Mouse (Mus musculus): ENCODE results near the gene Vmn2r78. TPM values are rescaled to one million over a fixed set of nuclear protein-coding genes. Genes with fewer than 3 reads are reported as not detected.

Gene Vmn2r78
- polyA plus RNA-seq (2014; fragmentation: Illumina TruSeq; extraction: RNeasy Lipid Tissue Mini Kit (QIAGEN cat#74804); ENCODE audit: low read depth, low replicate concordance): not detected

GRCm38 (mm10) chr7:86914794-86915193 lies at the start of gene Vmn2r78:
TSS of gene Vmn2r78 (plus strand) at chr7:86915094.

GRCm38 (mm10) chr7:86995815-86996214 lies 80.9 kb downstream of the Vmn2r78 start, which contains the start of gene Vmn2r79:
TSS of gene Vmn2r79 (plus strand) at chr7:86996115.

Other genes with a start within 250 kb of the Vmn2r78 start
- not detected for gene Olfr292, start 226.8 kb upstream of the Vmn2r78 start, polyA plus RNA-seq (2014; fragmentation: Illumina TruSeq; extraction: RNeasy Lipid Tissue Mini Kit (QIAGEN cat#74804); ENCODE audit: low read depth, low replicate concordance)
- gene Folh1, start 139.2 kb upstream of the Vmn2r78 start, polyA plus RNA-seq (2014; fragmentation: Illumina TruSeq; extraction: RNeasy Lipid Tissue Mini Kit (QIAGEN cat#74804); ENCODE audit: low read depth, low replicate concordance): 26.0 TPM
- gene Vmn2r77, start 120.1 kb upstream of the Vmn2r78 start, polyA plus RNA-seq (2014; fragmentation: Illumina TruSeq; extraction: RNeasy Lipid Tissue Mini Kit (QIAGEN cat#74804); ENCODE audit: low read depth, low replicate concordance): not detected
- not detected for gene Vmn2r79, start 81.0 kb downstream of the Vmn2r78 start, polyA plus RNA-seq (2014; fragmentation: Illumina TruSeq; extraction: RNeasy Lipid Tissue Mini Kit (QIAGEN cat#74804); ENCODE audit: low read depth, low replicate concordance)

Data from adipose tissue, adult 10 weeks (tissue).